Mouse (Mus musculus): ENCODE measurements at regions not wholly inside any gene's neighbourhood (a gene's known extent, or its start where the extent isn't known, plus 50 kb on each side); places are given as distances from the start of the nearest gene placed in this dataset.

DNA sequence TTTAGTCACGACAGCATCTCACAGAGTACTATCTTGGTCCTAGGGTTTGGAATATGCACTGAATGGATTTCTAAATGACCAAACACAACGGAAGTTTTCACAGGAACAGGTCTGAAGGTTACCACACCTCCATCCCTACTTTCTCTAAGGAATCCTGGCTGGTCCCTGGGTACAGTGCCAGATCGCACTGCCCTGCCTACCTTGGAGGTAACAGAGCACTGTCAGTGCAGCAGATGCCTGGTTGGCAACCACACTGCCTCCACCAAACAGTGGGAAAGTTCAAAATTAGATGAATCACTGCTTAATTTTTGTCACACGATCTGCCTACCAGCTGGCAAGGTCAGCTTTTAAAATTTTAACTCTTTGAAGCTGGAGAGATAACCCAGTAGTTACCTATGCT lies 111.6 kb downstream of the Kcnj2 start:
- TF ChIP-seq POLR2A (IDR thresholded peaks at IDR 0.05; ENCODE audit: insufficient read length, low read depth) (no peak), USF1 (IDR thresholded peaks at IDR 0.05; ENCODE audit: low read depth) (no peak), MYOD1 (IDR thresholded peaks at IDR 0.05; ENCODE audit: control insufficient read depth in 1 of 3, insufficient read length in 2 of 3, low read depth in 2 of 3) (no peak), TCF12 (IDR thresholded peaks at IDR 0.05; ENCODE audit: insufficient read depth, poor library complexity, severe bottlenecking) (no peak), E2F4 (IDR thresholded peaks at IDR 0.05; ENCODE audit: insufficient read depth) (no peak), REST (IDR thresholded peaks at IDR 0.05; ENCODE audit: insufficient read depth, insufficient read length) (no peak), MYOG (IDR thresholded peaks at IDR 0.05; ENCODE audit: control insufficient read depth in 1 of 3, insufficient read depth in 1 of 3, insufficient read length in 2 of 3, low read depth in 2 of 3) (no peak), TCF3 (IDR thresholded peaks at IDR 0.05; ENCODE audit: insufficient read length, low read depth) (no peak)
